Mouse (Mus musculus) embryonic fibroblast, embryonic 13.5 days (primary cell): ENCODE data around the gene Gss.

Source experiments
- CTCF ChIP-seq: IDR thresholded peaks from 2 replicates; pipeline ENCODE4 v1.5.1; 2011; ENCODE audit warnings: mild to moderate bottlenecking, control low read depth, low read length, moderate library complexity, borderline replicate concordance; ENCODE audit not compliant: insufficient read depth
- POLR2A ChIP-seq: IDR thresholded peaks from 2 replicates; pipeline ENCODE4 v1.6.1; 2011; ENCODE audit warnings: low read depth, mild to moderate bottlenecking, control low read depth, low read length, moderate library complexity

- TF ChIP-seq CTCF (no peak), POLR2A (no peak)
Measured at GRCm38 (mm10) chr2:155567751-155568150, 24.9 kb downstream of the Gss start.
